Mouse (Mus musculus): ENCODE measurements around the gene Cnnm1.

Gene Cnnm1

GRCm38 (mm10) chr19:43513874-43514273 is 73.6 kb downstream of the Cnnm1 start:
- peak; percentile 37 for DNase-seq

- DNase-seq, result no peak
These were observed 75.6 kb downstream of the Cnnm1 start for GRCm38 (mm10) chr19:43515668-43516396.

- DNase-seq, result peak; percentile 33
These were observed 76.3 kb downstream of the Cnnm1 start for GRCm38 (mm10) chr19:43516397-43517035.

- no peak for DNase-seq
These were observed 77.1 kb downstream of the Cnnm1 start for GRCm38 (mm10) chr19:43517320-43517719.

- no peak for DNase-seq
These were observed 77.6 kb downstream of the Cnnm1 start for GRCm38 (mm10) chr19:43517808-43518207.

- no peak for DNase-seq
These were observed 78.0 kb downstream of the Cnnm1 start for GRCm38 (mm10) chr19:43518261-43518660.

- no peak for DNase-seq
These were observed 79.0 kb downstream of the Cnnm1 start for GRCm38 (mm10) chr19:43519226-43519625.

GRCm38 (mm10) chr19:43520402-43520801 is 80.2 kb downstream of the Cnnm1 start:
- no peak for DNase-seq

GRCm38 (mm10) chr19:43521362-43521761 is 81.1 kb downstream of the Cnnm1 start:
- no peak for DNase-seq

- DNase-seq, result no peak
These were observed 81.8 kb downstream of the Cnnm1 start for GRCm38 (mm10) chr19:43521996-43522395.

- no peak for DNase-seq
These were observed 83.3 kb downstream of the Cnnm1 start for GRCm38 (mm10) chr19:43523551-43523950.

GRCm38 (mm10) chr19:43524187-43525103 is 84.2 kb downstream of the Cnnm1 start, which contains the start of gene Got1:
Got1 (minus strand) TSS chr19:43524605.
- DNase-seq, result peak; percentile 97

- peak; percentile 56 for DNase-seq
These were observed 84.9 kb downstream of the Cnnm1 start for GRCm38 (mm10) chr19:43525104-43525482.

- no peak for DNase-seq
These were observed 85.3 kb downstream of the Cnnm1 start for GRCm38 (mm10) chr19:43525566-43525965.

GRCm38 (mm10) chr19:43526025-43526424 is 85.8 kb downstream of the Cnnm1 start:
- no peak for DNase-seq

GRCm38 (mm10) chr19:43527131-43527530 is 86.9 kb downstream of the Cnnm1 start:
- DNase-seq, result peak; percentile 52

- DNase-seq, result no peak
These were observed 87.9 kb downstream of the Cnnm1 start for GRCm38 (mm10) chr19:43528056-43528587.

- DNase-seq, result peak; percentile 81
These were observed 90.0 kb downstream of the Cnnm1 start for GRCm38 (mm10) chr19:43530197-43530770.

- no peak for DNase-seq
These were observed 90.7 kb downstream of the Cnnm1 start for GRCm38 (mm10) chr19:43530921-43531320.

GRCm38 (mm10) chr19:43535372-43535771 is 95.1 kb downstream of the Cnnm1 start:
- DNase-seq, result no peak

- no peak for DNase-seq
These were observed 106.3 kb downstream of the Cnnm1 start for GRCm38 (mm10) chr19:43546337-43547117.

All from kidney, postnatal 14 days (tissue).